15 mouse cellular contexts compared by ENCODE assay signal in the genomic region with DNA sequence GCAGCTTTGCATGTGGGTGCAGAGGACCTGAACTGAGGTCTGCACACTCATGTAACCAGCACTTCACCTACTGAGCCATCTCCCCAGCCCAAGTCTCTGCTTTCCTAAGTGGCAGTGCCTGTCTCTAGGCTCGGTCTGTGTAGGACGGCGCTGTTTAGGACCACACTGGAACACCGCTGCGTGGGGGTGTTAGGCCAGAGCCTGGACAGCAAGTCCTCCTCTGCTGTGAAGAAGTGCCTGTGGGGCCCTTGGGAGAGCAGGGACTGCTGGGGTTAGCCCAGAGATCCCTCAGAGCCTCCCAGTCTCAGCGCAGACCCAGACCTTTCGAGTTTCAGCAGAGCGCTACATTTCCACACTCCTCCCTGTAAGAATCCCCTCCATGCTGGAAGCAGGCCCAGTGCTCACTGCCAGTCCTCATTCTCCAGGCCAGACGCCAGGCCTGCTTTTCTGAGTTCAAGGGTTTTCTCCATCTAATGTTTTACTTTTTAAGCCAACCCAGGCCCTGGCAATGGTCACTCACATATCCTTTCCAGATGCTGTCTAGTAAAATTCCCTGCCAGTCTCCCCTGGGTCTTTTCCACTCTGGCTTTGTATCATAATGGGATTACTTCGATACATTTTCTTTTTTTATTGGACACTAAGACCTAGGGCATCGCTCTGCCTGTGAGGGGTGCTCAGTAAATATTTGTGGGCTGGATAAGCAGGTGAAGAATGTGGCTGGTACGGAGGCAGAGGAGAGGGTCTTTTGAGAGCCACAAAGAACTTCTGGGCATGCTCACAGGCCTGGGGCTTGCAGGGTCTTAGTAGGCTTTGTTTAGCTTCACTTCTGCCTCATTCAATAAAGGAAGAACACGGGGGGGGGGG. TPM values are rescaled to one million over a fixed set of nuclear protein-coding genes. Genes with fewer than 3 reads are reported as not detected.
A peak's percentile ranks its signal among the peaks of the same experiment; 100 is the strongest.
DNase-seq lines count a peak whose midpoint lies in the region; ATAC-seq and TF ChIP-seq lines count a peak whose summit lies in the region.
"Had no signal": no experiment of that assay in that cellular context is flagged by ENCODE, and none has a peak within 500 bp of the region (broad histone marks: within the 10 kb centered on the region; RNA-seq: fewer than 3 reads in every experiment).

No protein-coding gene starts in this region.

- TF ChIP-seq EP300 in lung, postnatal 0 days (IDR thresholded peaks at IDR 0.05): no peak

- H3K4me1 ChIP-seq in heart, embryonic 15.5 days (replicated peaks): no peaks in the 10 kb centered on the region
- no peaks in the 10 kb centered on the region for H3K4me1 ChIP-seq in lung, postnatal 0 days (ENCODE audit: insufficient read depth, low read depth, low read length)
- no peaks in the 10 kb centered on the region for H3K4me1 ChIP-seq in hindbrain, embryonic 16.5 days (ENCODE audit: control insufficient read depth, insufficient read depth, low read depth, low read length)
- H3K4me1 ChIP-seq in midbrain, embryonic 15.5 days: no peaks in the 10 kb centered on the region
- H3K4me1 ChIP-seq: heart, embryonic 13.5 days; neural tube, embryonic 15.5 days had no signal

- no peak overlapping the region for H3K4me3 ChIP-seq in heart, embryonic 15.5 days
- H3K4me3 ChIP-seq in lung, postnatal 0 days (ENCODE audit: low read depth, low read length): no peak overlapping the region
- no peak overlapping the region for H3K4me3 ChIP-seq in hindbrain, embryonic 16.5 days (ENCODE audit: low read length)
- H3K4me3 ChIP-seq in midbrain, embryonic 15.5 days: no peak overlapping the region
- H3K4me3 ChIP-seq: erythroblast, embryonic 14.5 days; heart, embryonic 13.5 days; neural tube, embryonic 15.5 days had no signal

- no peaks in the 10 kb centered on the region for H3K9me3 ChIP-seq in heart, embryonic 15.5 days (replicated peaks)
- H3K9me3 ChIP-seq in lung, postnatal 0 days (ENCODE audit: low read length): no peaks in the 10 kb centered on the region
- H3K9me3 ChIP-seq in hindbrain, embryonic 16.5 days (ENCODE audit: control insufficient read depth, low read length): 0 out of 2 replicates have a peak, but pooled peaks cover 3% of the 10 kb centered on the region
- no peaks in the 10 kb centered on the region for H3K9me3 ChIP-seq in midbrain, embryonic 15.5 days
- H3K9me3 ChIP-seq: heart, embryonic 13.5 days; neural tube, embryonic 15.5 days had no signal

- no peak overlapping the region for H3K4me2 ChIP-seq in heart, embryonic 15.5 days
- H3K4me2 ChIP-seq in lung, postnatal 0 days (replicated peaks; ENCODE audit: low read depth, low read length): no peak overlapping the region
- H3K4me2 ChIP-seq in hindbrain, embryonic 16.5 days (ENCODE audit: low read length): no peak overlapping the region
- no peak overlapping the region for H3K4me2 ChIP-seq in midbrain, embryonic 15.5 days
- H3K4me2 ChIP-seq: heart, embryonic 13.5 days; neural tube, embryonic 15.5 days had no signal

- no peak overlapping the region for H3K27ac ChIP-seq in heart, embryonic 15.5 days
- H3K27ac ChIP-seq in lung, postnatal 0 days (ENCODE audit: low read length): no peak overlapping the region
- H3K27ac ChIP-seq in hindbrain, embryonic 16.5 days (ENCODE audit: low read depth, low read length): 0 out of 2 replicates have a peak overlapping the region, but pooled peaks have one; percentile 37
- H3K27ac ChIP-seq in midbrain, embryonic 15.5 days: no peak overlapping the region
- H3K27ac ChIP-seq: heart, embryonic 13.5 days; neural tube, embryonic 15.5 days had no signal

- ATAC-seq in heart, embryonic 15.5 days (replicated peaks; ENCODE audit: insufficient number of reproducible peaks, insufficient read depth, low FRiP score, low read depth): peak; percentile 23; the same call in 1 of the 2 replicates
- ATAC-seq in lung, postnatal 0 days: no peak
- peak; percentile 54 for ATAC-seq in hindbrain, embryonic 16.5 days
- peak; percentile 62 for ATAC-seq in midbrain, embryonic 15.5 days (replicated peaks)

- WGBS in heart, embryonic 15.5 days: 72% methylated on average over 13 of the region's 13 CpGs
- 68% methylated on average over 13 of the region's 13 CpGs for WGBS in lung, postnatal 0 days
- WGBS in hindbrain, embryonic 16.5 days: 73% methylated on average over 13 of the region's 13 CpGs
- 63% methylated on average over 12 of the region's 13 CpGs for whole genome bisulfite sequencing in midbrain, embryonic 15.5 days

- H3K36me3 ChIP-seq in heart, embryonic 15.5 days: no peaks in the 10 kb centered on the region
- H3K36me3 ChIP-seq in lung, postnatal 0 days (ENCODE audit: insufficient read depth, low read length): no peaks in the 10 kb centered on the region
- H3K36me3 ChIP-seq in hindbrain, embryonic 16.5 days (ENCODE audit: control insufficient read depth, insufficient read depth, low read length): no peaks in the 10 kb centered on the region
- no peaks in the 10 kb centered on the region for H3K36me3 ChIP-seq in midbrain, embryonic 15.5 days (replicated peaks)
- H3K36me3 ChIP-seq: heart, embryonic 13.5 days; neural tube, embryonic 15.5 days had no signal

- DNase-seq in heart, adult 8-10 months (ENCODE audit: low spot score): no peak
- peak; percentile 27 for DNase-seq in lung, postnatal 10 days
- DNase-seq in lung, postnatal 0 days (ENCODE audit: low spot score): no peak
- no peak for DNase-seq in layer of hippocampus, adult 9-11 months
- DNase-seq: cerebellum, adult 11 months; thymus, postnatal 25 days had no signal

- no peak overlapping the region for H3K9ac ChIP-seq in heart, embryonic 15.5 days
- H3K9ac ChIP-seq in lung, postnatal 0 days (replicated peaks; ENCODE audit: low read depth): no peak overlapping the region
- no peak overlapping the region for H3K9ac ChIP-seq in hindbrain, embryonic 16.5 days (ENCODE audit: low read depth, low read length)
- H3K9ac ChIP-seq in midbrain, embryonic 15.5 days: no peak overlapping the region
- H3K9ac ChIP-seq: heart, embryonic 13.5 days; neural tube, embryonic 15.5 days had no signal

- peaks cover 14% of the 10 kb centered on the region; the same call in 1 of the 2 replicates for H3K27me3 ChIP-seq in heart, embryonic 15.5 days
- no peaks in the 10 kb centered on the region for H3K27me3 ChIP-seq in lung, postnatal 0 days (replicated peaks; ENCODE audit: insufficient read depth, low read length)
- H3K27me3 ChIP-seq in hindbrain, embryonic 16.5 days (replicated peaks; ENCODE audit: control insufficient read depth, insufficient read depth, low read length): no peaks in the 10 kb centered on the region
- no peaks in the 10 kb centered on the region for H3K27me3 ChIP-seq in midbrain, embryonic 15.5 days (replicated peaks)
- H3K27me3 ChIP-seq: neural tube, embryonic 15.5 days had no signal

- no peak for TF ChIP-seq CTCF in lung, postnatal 0 days (IDR thresholded peaks at IDR 0.05)

RNA-seq across cellular contexts. Expression of a gene that starts 20.4 kb away (rescaled TPM):
- 0.39 and 1.2 TPM in 2 replicates for polyA plus RNA-seq in heart, embryonic 15.5 days (2015; fragmentation: Nextera tagmentation; extraction: Ambion mirVana)
- under 1 TPM in 2 of 4 experiments, not detected in 2; 0.12 to 0.23 TPM for total RNA-seq in heart, adult 8-10 months (2022)
- polyA plus RNA-seq in lung, postnatal 0 days (2015; fragmentation: Nextera tagmentation; extraction: Ambion mirVana): 16.7 and 17.4 TPM in 2 replicates
- polyA plus RNA-seq in hindbrain, embryonic 16.5 days (2015; fragmentation: Nextera tagmentation; extraction: Ambion mirVana): 0.16 and 0.30 TPM in 2 replicates
- 0.20 and 0.32 TPM in 2 replicates for polyA plus RNA-seq in midbrain, embryonic 15.5 days (2015; fragmentation: Nextera tagmentation; extraction: Ambion mirVana)
- polyA plus RNA-seq: erythroblast, embryonic 14.5 days had no signal

RNA-seq across cellular contexts. Expression of a gene that starts 37.5 kb away (rescaled TPM):
- 0.48 and 2.0 TPM in 2 replicates for polyA plus RNA-seq in heart, embryonic 15.5 days (2015; fragmentation: Nextera tagmentation; extraction: Ambion mirVana)
- total RNA-seq in heart, adult 8-10 months (2022): not detected
- 23.1 and 23.2 TPM in 2 replicates for polyA plus RNA-seq in lung, postnatal 0 days (2015; fragmentation: Nextera tagmentation; extraction: Ambion mirVana)
- not detected in 2 replicates for polyA plus RNA-seq in hindbrain, embryonic 16.5 days (2015; fragmentation: Nextera tagmentation; extraction: Ambion mirVana)
- 0.18 TPM in 1 of 2 replicates, not detected in the other for polyA plus RNA-seq in midbrain, embryonic 15.5 days (2015; fragmentation: Nextera tagmentation; extraction: Ambion mirVana)
- total RNA-seq: layer of hippocampus, adult 18-20 months had no signal
- polyA plus RNA-seq: neural tube, embryonic 15.5 days had no signal

RNA-seq across cellular contexts. Expression of a gene that starts 56.3 kb away (rescaled TPM):
- polyA plus RNA-seq in heart, embryonic 15.5 days (2015; fragmentation: Nextera tagmentation; extraction: Ambion mirVana): 0.25 and 0.39 TPM in 2 replicates
- under 1 TPM in 1 of 4 experiments, not detected in 3; 0.06 TPM for total RNA-seq in heart, adult 8-10 months (2022)
- 1.7 and 2.1 TPM in 2 replicates for polyA plus RNA-seq in lung, postnatal 0 days (2015; fragmentation: Nextera tagmentation; extraction: Ambion mirVana)
- polyA plus RNA-seq in hindbrain, embryonic 16.5 days (2015; fragmentation: Nextera tagmentation; extraction: Ambion mirVana): 2.1 and 2.5 TPM in 2 replicates
- polyA plus RNA-seq in midbrain, embryonic 15.5 days (2015; fragmentation: Nextera tagmentation; extraction: Ambion mirVana): 2.1 and 2.3 TPM in 2 replicates
- total RNA-seq: liver, adult 2 months had no signal
- polyA plus RNA-seq: liver, adult 2 months; spleen, adult 2 months had no signal

RNA-seq across cellular contexts. Expression of a gene that starts 56.3 kb away (rescaled TPM):
- 77.8 and 78.4 TPM in 2 replicates for polyA plus RNA-seq in heart, embryonic 15.5 days (2015; fragmentation: Nextera tagmentation; extraction: Ambion mirVana)
- 10 to 100 TPM; 26.6 to 42.0 (median 37.1) TPM for total RNA-seq in heart, adult 8-10 months (2022)
- 85.5 and 87.8 TPM in 2 replicates for polyA plus RNA-seq in lung, postnatal 0 days (2015; fragmentation: Nextera tagmentation; extraction: Ambion mirVana)
- 83.0 and 91.8 TPM in 2 replicates for polyA plus RNA-seq in hindbrain, embryonic 16.5 days (2015; fragmentation: Nextera tagmentation; extraction: Ambion mirVana)
- 88.3 and 91.6 TPM in 2 replicates for polyA plus RNA-seq in midbrain, embryonic 15.5 days (2015; fragmentation: Nextera tagmentation; extraction: Ambion mirVana)
